Mouse (Mus musculus) neural tube, embryonic 14.5 days (tissue): ENCODE data around the gene Fam219a. TPM values are rescaled to one million over a fixed set of nuclear protein-coding genes. Genes with fewer than 3 reads are reported as not detected.

ENCODE experiments used
- ATAC-seq: fragments of 200-750 bp; cut with Nextera tagmentation; 2 replicates; pipeline ENCODE4 v1.8.0; 2017; ENCODE audit warnings: low read depth, mild to moderate bottlenecking, moderate TSS enrichment, moderate library complexity
- H3K27ac ChIP-seq: fragments of 300-500 bp; sonication (generic); 2 replicates; pipeline ENCODE4 v1.5.1; 2014; ENCODE audit warnings: low read depth, mild to moderate bottlenecking, control low read depth, low read length, moderate library complexity, mixed read lengths
- H3K27me3 ChIP-seq: fragments of 300-500 bp; sonication (generic); 2 replicates; pipeline ENCODE4 v1.6.1; 2014; ENCODE audit warnings: low read length; ENCODE audit not compliant: control insufficient read depth, insufficient read depth
- H3K36me3 ChIP-seq: fragments of 300-500 bp; sonication (generic); 2 replicates; pipeline ENCODE4 v1.6.1; 2014; ENCODE audit warnings: low read length, mixed read lengths; ENCODE audit not compliant: control insufficient read depth, insufficient read depth
- H3K4me1 ChIP-seq: fragments of 300-500 bp; sonication (generic); 2 replicates; pipeline ENCODE4 v1.6.1; 2014; ENCODE audit warnings: low read length; ENCODE audit not compliant: control insufficient read depth, insufficient read depth
- H3K4me2 ChIP-seq: fragments of 300-500 bp; sonication (generic); 2 replicates; pipeline ENCODE4 v1.6.1; 2014; ENCODE audit warnings: mild to moderate bottlenecking, low read depth, low read length, control low read depth
- H3K4me3 ChIP-seq: fragments of 300-500 bp; sonication (generic); 2 replicates; pipeline ENCODE4 v1.5.1; 2014; ENCODE audit warnings: low read depth, low read length, control low read depth, mixed read lengths
- H3K9ac ChIP-seq: fragments of 300-500 bp; sonication (generic); replicated peaks from 2 replicates; pipeline ENCODE4 v1.6.1; 2014; ENCODE audit warnings: low read depth, mild to moderate bottlenecking, control low read depth, low read length, mixed read lengths
- H3K9me3 ChIP-seq: fragments of 300-500 bp; sonication (generic); 2 replicates; pipeline ENCODE4 v1.6.1; 2016; ENCODE audit warnings: low read length; ENCODE audit not compliant: control insufficient read depth
- WGBS: fragments of 180-500 bp; shearing (Covaris S2); extraction: QIAGEN DNeasy Blood & Tissue Kit; methylation state at CpG from one replicate; pipeline ENCODE4 v1.1.7; 2014; 5-methylcytosine and 5-hydroxymethylcytosine counted together
- polyA plus RNA-seq: library from polyadenylated mRNA; unstranded; fragments of >200 nt; fragmentation: Nextera tagmentation; extraction: Ambion mirVana; gene quantifications from 2 replicates; pipeline ENCODE4 v1.2.1, GENCODE M21; 2014

The Fam219a gene
- polyA plus RNA-seq, 1 experiment from 2014 or later: 23.5 TPM

GRCm38 (mm10) chr4:41505131-41505551, 64.2 kb downstream of the Fam219a start:
- Histone ChIP-seq H3K36me3 (no peaks in the 10 kb centered on the region), H3K4me2 (no peak overlapping the region), H3K27ac (no peak overlapping the region), H3K9me3 (no peaks in the 10 kb centered on the region), H3K4me1 (peaks cover 15% of the 10 kb centered on the region; the same call in 1 of the 2 replicates), H3K27me3 (peaks cover 3% of the 10 kb centered on the region; the same call in 1 of the 2 replicates), H3K4me3 (no peak overlapping the region), H3K9ac (no peak overlapping the region)
- 51% methylated on average over 11 of the region's 11 CpGs for WGBS
- no peak for ATAC-seq

DNA sequence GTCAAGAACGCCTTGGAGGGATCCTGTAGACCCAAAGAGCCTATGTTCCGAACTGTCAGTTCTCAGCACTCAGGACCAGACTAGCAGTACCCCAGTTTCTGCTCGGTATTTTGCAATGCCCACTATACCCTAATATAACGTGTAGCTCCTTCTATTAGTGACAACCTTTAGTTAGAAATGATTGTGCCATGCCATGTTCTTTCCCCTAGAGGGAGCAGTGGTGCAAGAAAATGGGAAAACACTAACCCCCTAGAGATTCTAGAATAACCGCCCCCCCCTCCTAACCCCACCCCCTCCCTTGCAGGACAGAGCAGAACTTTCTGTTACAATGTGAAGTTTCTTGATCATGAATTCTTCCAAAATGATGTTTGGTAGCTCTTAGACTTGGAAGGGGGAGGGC, 65.0 kb downstream of the Fam219a start:
- Histone ChIP-seq H3K36me3 (no peaks in the 10 kb centered on the region), H3K27me3 (peaks cover 8% of the 10 kb centered on the region), H3K9ac (no peak overlapping the region), H3K4me3 (no peak overlapping the region), H3K9me3 (no peaks in the 10 kb centered on the region), H3K27ac (no peak overlapping the region), H3K4me1 (peaks cover 15% of the 10 kb centered on the region; the same call in 1 of the 2 replicates), H3K4me2 (no peak overlapping the region)
- 76% methylated on average over 5 of the region's 5 CpGs for WGBS
- no peak for ATAC-seq

GRCm38 (mm10) chr4:41502986-41503412, 66.3 kb downstream of the Fam219a start, which contains the start of gene AI464131:
TSS of gene AI464131 (minus strand) at chr4:41503076.
- Histone ChIP-seq H3K9me3 (no peaks in the 10 kb centered on the region), H3K9ac (no peak within 1 kb of the TSS), H3K4me3 (peak within 1 kb of the TSS; percentile 23), H3K4me2 (peak within 1 kb of the TSS; percentile 48), H3K27me3 (peaks cover 21% of the 10 kb centered on the region), H3K36me3 (no peaks in the 10 kb centered on the region), H3K4me1 (peaks cover 27% of the 10 kb centered on the region; the same call in 1 of the 2 replicates), H3K27ac (no peak within 1 kb of the TSS)
- ATAC-seq: peak; percentile 86
- WGBS: 2% methylated on average over 18 of the region's 18 CpGs

GRCm38 (mm10) chr4:41502171-41502940, 67.0 kb downstream of the Fam219a start:
- 6% methylated on average over 20 of the region's 20 CpGs for WGBS
- Histone ChIP-seq H3K9me3 (no peaks in the 10 kb centered on the region), H3K27me3 (peaks cover 25% of the 10 kb centered on the region), H3K9ac (no peak overlapping the region), H3K36me3 (no peaks in the 10 kb centered on the region), H3K4me3 (peak overlapping the region; percentile 23), H3K27ac (no peak overlapping the region), H3K4me1 (peaks cover 29% of the 10 kb centered on the region; the same call in 1 of the 2 replicates), H3K4me2 (peak overlapping the region; percentile 48)
- ATAC-seq: peak; percentile 18; the same call in 1 of the 2 replicates

- H3K4me3 ChIP-seq: no peak overlapping the region
- H3K36me3 ChIP-seq: no peaks in the 10 kb centered on the region
- H3K9me3 ChIP-seq: no peaks in the 10 kb centered on the region
- H3K4me2 ChIP-seq: no peak overlapping the region
- no peak overlapping the region for H3K9ac ChIP-seq
- H3K27ac ChIP-seq: no peak overlapping the region
- ATAC-seq: no peak
- H3K4me1 ChIP-seq: peaks cover 22% of the 10 kb centered on the region; the same call in 1 of the 2 replicates
- WGBS: 66% methylated on average over 4 of the region's 4 CpGs
- H3K27me3 ChIP-seq: peaks cover 25% of the 10 kb centered on the region
These were observed 68.6 kb downstream of the Fam219a start for GRCm38 (mm10) chr4:41500787-41501186.

DNA sequence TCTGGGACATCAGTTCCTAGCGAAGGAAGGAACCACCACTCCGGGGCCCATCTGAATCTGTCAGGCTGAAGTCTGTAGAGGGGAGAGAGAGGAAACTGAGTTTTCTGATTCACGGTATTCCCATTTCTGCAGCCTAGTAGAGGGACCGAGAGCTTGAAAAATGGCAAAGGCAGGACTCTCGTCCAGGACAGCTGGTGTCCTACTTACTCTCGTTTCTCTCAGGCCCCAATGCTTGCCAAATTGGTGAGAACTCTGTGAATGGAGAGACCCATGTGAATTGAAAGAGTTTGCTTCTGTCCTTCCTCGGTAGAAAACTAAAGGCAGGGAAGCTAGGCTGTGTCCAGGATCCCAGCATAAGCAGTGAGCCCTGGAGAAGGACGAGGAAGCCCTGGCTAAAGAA, 69.7 kb downstream of the Fam219a start:
- Histone ChIP-seq H3K27me3 (peaks cover 27% of the 10 kb centered on the region), H3K4me2 (peak overlapping the region; percentile 52; the same call in 1 of the 2 replicates), H3K4me1 (peaks cover 22% of the 10 kb centered on the region; the same call in 1 of the 2 replicates), H3K27ac (no peak overlapping the region), H3K36me3 (no peaks in the 10 kb centered on the region), H3K4me3 (no peak overlapping the region), H3K9ac (no peak overlapping the region), H3K9me3 (no peaks in the 10 kb centered on the region)
- no peak for ATAC-seq
- WGBS: 52% methylated on average over 8 of the region's 8 CpGs

GRCm38 (mm10) chr4:41498921-41499391, 70.4 kb downstream of the Fam219a start:
- Histone ChIP-seq H3K36me3 (no peaks in the 10 kb centered on the region), H3K27me3 (peaks cover 27% of the 10 kb centered on the region), H3K4me2 (peak overlapping the region; percentile 52), H3K4me3 (peak overlapping the region; percentile 25), H3K27ac (no peak overlapping the region), H3K9ac (peak overlapping the region; percentile 28; the same call in 1 of the 2 replicates), H3K4me1 (peaks cover 22% of the 10 kb centered on the region; the same call in 1 of the 2 replicates), H3K9me3 (no peaks in the 10 kb centered on the region)
- WGBS: 5% methylated on average over 43 of the region's 43 CpGs
- ATAC-seq: no peak

- Histone ChIP-seq H3K27ac (no peak overlapping the region), H3K27me3 (peaks cover 27% of the 10 kb centered on the region)
These were observed 71.1 kb downstream of the Fam219a start for GRCm38 (mm10) chr4:41497995-41498845.

More at GRCm38 (mm10) chr4:41497995-41498845, 71.1 kb downstream of the Fam219a start:
- H3K4me1 ChIP-seq: peaks cover 22% of the 10 kb centered on the region; the same call in 1 of the 2 replicates
- peak overlapping the region; percentile 7; the same call in 1 of the 2 replicates for H3K9ac ChIP-seq
- H3K9me3 ChIP-seq: no peaks in the 10 kb centered on the region
- H3K4me3 ChIP-seq: peak overlapping the region; percentile 25
- 10% methylated on average over 70 of the region's 72 CpGs for WGBS
- no peaks in the 10 kb centered on the region for H3K36me3 ChIP-seq
- ATAC-seq: no peak
- peak overlapping the region; percentile 52 for H3K4me2 ChIP-seq
